Mouse (Mus musculus) stomach, postnatal 0 days (tissue): ENCODE measurements around the gene Cpsf3.

Source experiments
- CTCF ChIP-seq: IDR thresholded peaks from 2 replicates; pipeline ENCODE4 v1.5.1; 2016; ENCODE audit warnings: antibody characterized with exemption, low read depth, mild to moderate bottlenecking, moderate library complexity
- EP300 ChIP-seq: optimal IDR thresholded peaks from 2 replicates; pipeline ENCODE3; 2016; ENCODE audit warnings: antibody characterized with exemption

GRCm38 (mm10) chr12:21318143-21318895, 33.1 kb downstream of the Cpsf3 start:
- peak; percentile 83 for TF ChIP-seq CTCF
- no peak for TF ChIP-seq EP300
